Mouse (Mus musculus): ENCODE measurements around the gene Celsr2. TPM values are rescaled to one million over a fixed set of nuclear protein-coding genes. Genes with fewer than 3 reads are reported as not detected.

The Celsr2 gene
- 0.76 and 1.8 TPM in 2 replicates for polyA plus RNA-seq (2015; fragmentation: Nextera tagmentation; extraction: Ambion mirVana)

DNA sequence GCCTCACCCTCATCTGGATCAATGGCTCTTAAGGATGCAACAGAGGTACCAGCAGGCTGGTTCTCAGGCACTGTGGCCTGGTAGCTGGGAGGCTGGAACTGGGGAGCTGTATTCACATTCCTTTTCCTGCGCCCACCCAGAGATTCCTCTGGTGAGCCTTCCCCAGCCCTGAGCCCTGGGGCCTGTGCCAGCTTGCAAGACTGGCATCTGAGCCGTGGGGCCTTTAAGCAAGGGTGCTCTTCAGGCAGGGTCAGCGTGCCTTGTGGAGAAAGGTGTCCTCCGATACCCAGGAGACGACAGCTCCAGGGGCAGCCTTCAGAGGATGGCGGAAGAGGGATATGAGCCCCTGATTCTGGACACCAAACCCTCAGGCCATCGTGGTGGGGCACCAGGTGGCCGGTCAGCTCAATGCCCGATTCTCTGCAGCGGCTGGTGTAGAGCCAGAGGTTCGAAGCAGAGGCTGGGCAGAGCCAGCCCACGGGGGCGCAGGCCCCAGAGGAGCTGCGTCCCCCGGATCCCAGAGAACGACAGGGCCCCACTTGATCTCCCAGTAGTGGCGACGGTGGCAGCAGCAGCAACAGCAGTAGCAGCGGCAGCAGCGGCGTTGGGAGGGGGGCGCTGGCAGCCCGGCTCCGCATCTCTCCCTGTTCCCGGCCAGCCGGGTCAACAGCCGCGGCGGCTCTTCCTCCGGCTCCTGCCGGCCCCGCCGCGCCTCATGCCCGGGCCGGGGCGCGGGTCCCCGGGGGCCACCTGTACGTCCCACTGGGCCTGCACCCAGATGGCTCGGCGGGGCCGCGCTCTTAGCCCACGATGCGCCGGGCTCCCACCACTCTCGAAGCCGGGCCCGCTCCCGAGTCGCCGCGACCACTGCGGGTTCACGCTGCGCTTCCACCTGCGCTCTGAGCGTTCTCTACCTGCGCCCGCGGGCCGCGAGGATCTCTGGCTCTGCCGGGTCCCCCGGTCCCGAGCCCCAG is at the start of gene Celsr2:
TSS of gene Celsr2 (minus strand) at position 696 of the 974 bp plus-strand sequence.

DNA sequence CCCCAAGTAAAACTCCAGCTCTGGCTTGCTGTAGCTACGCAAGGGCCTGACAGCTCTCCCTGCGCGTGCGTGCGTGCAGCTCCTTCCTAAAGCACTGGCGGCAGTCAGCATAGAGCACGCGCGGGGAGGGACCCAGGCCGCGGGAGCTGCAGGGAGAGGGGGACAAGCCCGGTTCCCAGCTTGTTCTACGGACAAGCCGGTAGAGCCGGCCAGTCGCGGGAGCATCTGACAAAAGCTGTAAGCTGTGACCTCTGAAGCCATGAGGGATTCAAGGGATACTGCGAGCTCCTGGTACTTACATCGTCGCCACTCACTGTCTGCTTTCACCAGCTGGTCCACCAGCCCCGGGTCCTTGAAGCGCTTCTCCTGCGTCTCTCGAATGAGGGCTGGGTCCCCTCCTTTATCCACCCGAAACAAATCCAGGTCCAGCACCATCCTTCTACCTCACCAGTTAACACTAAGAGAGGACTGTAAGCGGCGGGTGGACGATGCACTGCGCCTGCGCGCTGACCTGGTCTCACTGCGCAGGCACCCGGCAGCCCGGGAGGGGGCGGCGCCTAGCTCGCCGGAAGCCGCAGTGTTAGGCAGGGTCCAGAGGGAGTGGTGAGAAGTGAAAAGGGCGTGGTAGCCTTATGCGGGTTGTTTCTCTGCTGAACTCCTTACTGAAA is 29.5 kb upstream of the Celsr2 start, which contains the start of gene Sars:
TSS of gene Sars (minus strand) at position 512 of the 668 bp plus-strand sequence.

DNA sequence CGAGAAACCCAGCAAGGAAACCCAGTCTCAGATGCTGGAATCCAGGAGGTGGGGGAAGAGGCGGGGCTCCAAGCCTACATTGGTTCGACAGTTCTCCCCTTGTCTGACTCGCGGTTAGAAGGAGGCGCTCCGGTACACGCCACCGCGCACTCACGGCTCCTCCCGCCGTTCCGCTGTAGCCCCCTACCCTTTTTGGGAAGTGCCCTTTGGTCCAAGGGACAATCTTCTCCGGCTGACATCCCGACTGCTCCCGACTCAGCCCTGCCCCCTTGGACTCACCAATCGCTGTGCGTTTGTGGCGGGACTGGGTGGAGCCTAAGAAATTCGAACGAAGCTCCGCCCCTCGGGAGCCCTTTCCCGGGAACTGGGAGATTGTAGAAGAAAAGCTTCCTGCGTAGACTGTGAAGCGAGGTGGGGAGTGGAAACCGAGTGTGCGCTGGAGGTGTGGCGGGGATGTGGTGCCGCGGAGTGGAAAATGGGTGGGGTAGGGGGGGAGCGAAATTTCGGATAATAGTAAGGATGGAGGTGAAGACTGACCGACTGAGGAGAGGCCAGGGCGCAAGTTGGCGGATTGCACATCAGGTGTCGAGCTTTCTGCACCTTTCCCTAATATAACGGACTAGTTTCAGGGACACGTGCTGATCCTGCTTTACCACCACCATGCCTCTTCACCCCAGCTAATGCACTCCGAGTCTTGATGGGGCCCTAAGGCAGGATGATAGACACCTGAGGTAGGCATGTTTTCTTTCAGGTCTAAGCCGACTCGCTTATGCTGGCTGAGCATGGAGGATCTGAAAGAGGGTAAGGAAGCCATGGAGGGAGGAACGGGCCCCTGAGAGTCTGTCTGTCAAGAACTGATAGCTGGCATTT is 31.6 kb downstream of the Celsr2 start, which contains the start of gene Psrc1:
TSS of gene Psrc1 (plus strand) at position 355 of the 870 bp plus-strand sequence.

DNA sequence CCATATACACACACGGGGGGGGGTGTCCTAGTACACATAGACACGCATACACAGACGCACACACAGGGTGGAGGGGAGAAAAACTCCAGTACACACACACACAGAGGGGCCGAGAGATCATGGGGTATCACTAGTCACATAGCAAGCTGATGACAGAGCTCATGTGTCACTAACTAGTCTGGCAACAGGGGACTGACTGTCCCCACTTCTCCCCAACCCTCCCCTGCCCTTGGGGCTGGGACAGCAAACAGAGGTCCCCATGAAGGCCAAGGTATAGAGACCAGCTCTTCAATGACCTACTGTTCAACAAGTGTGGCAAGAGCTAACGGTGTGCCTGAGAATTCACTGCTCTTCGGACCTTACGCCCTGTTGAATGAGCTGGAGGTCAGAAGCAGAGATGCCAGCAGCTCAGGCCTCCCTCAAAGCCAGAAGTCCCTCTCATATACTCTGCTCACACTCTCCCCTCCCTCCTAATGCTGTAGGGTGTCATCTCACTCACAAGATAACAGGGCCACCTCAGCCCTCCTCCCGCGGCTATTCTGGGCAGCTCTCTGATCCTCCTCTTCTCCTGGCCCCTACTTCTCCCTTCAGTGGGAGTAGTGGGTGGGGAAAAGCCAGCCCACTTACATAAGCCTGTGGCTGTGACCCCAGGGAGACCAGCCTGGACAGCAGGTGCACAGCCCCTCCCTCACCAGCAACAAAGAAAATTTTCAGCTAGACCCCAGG is 50.9 kb downstream of the Celsr2 start, which contains the start of gene Mybphl:
TSS of gene Mybphl (plus strand) at position 642 of the 726 bp plus-strand sequence.

Other genes with a start within 250 kb of the Celsr2 start
- gene Amigo1, start 229.2 kb downstream of the Celsr2 start, polyA plus RNA-seq (2015; fragmentation: Nextera tagmentation; extraction: Ambion mirVana) = 16.6 and 16.9 TPM in 2 replicates
- 1.8 and 2.1 TPM in 2 replicates for gene Cyb561d1, start 214.3 kb downstream of the Celsr2 start, polyA plus RNA-seq (2015; fragmentation: Nextera tagmentation; extraction: Ambion mirVana)
- gene Atxn7l2, start 204.6 kb downstream of the Celsr2 start, polyA plus RNA-seq (2015; fragmentation: Nextera tagmentation; extraction: Ambion mirVana) = 5.7 and 6.8 TPM in 2 replicates
- gene Sypl2, start 188.9 kb downstream of the Celsr2 start, polyA plus RNA-seq (2015; fragmentation: Nextera tagmentation; extraction: Ambion mirVana) = 204 and 213 TPM in 2 replicates
- 248 and 270 TPM in 2 replicates for gene Psma5, start 158.6 kb downstream of the Celsr2 start, polyA plus RNA-seq (2015; fragmentation: Nextera tagmentation; extraction: Ambion mirVana)
- gene Sort1, start 131.5 kb downstream of the Celsr2 start, polyA plus RNA-seq (2015; fragmentation: Nextera tagmentation; extraction: Ambion mirVana) = 10.5 and 11.2 TPM in 2 replicates
- gene Mybphl, start 50.6 kb downstream of the Celsr2 start, polyA plus RNA-seq (2015; fragmentation: Nextera tagmentation; extraction: Ambion mirVana) = 0.29 and 0.33 TPM in 2 replicates
- gene Psrc1, start 31.7 kb downstream of the Celsr2 start, polyA plus RNA-seq (2015; fragmentation: Nextera tagmentation; extraction: Ambion mirVana) = 6.3 and 6.4 TPM in 2 replicates
- 68.8 and 83.1 TPM in 2 replicates for gene Sars, start 29.7 kb upstream of the Celsr2 start, polyA plus RNA-seq (2015; fragmentation: Nextera tagmentation; extraction: Ambion mirVana)
- gene 1700013F07Rik, start 118.6 kb upstream of the Celsr2 start, polyA plus RNA-seq (2015; fragmentation: Nextera tagmentation; extraction: Ambion mirVana) = not detected in 2 replicates
- 0.03 and 0.04 TPM in 2 replicates for gene 5330417C22Rik, start 121.0 kb upstream of the Celsr2 start, polyA plus RNA-seq (2015; fragmentation: Nextera tagmentation; extraction: Ambion mirVana)
- gene Tmem167b, start 146.9 kb upstream of the Celsr2 start, polyA plus RNA-seq (2015; fragmentation: Nextera tagmentation; extraction: Ambion mirVana) = 21.0 and 24.8 TPM in 2 replicates
- 26.6 and 33.4 TPM in 2 replicates for gene Taf13, start 156.1 kb upstream of the Celsr2 start, polyA plus RNA-seq (2015; fragmentation: Nextera tagmentation; extraction: Ambion mirVana)
- 3.6 and 4.3 TPM in 2 replicates for gene Wdr47, start 175.7 kb upstream of the Celsr2 start, polyA plus RNA-seq (2015; fragmentation: Nextera tagmentation; extraction: Ambion mirVana)
- 42.2 and 47.0 TPM in 2 replicates for gene Clcc1, start 238.4 kb upstream of the Celsr2 start, polyA plus RNA-seq (2015; fragmentation: Nextera tagmentation; extraction: Ambion mirVana)